Mouse (Mus musculus) Patski (cell line): ENCODE results near the gene Iqsec3. TPM values are rescaled to one million over a fixed set of nuclear protein-coding genes. Genes with fewer than 3 reads are reported as not detected.

Experiments
- ATAC-seq: fragments of 100-300 bp; one replicate; pipeline ENCODE4 v1.8.0; 2021
- CTCF ChIA-PET: fragments of 350-600 bp; sonication (Branson Sonifier 250); formaldehyde crosslinking; loops from one replicate; lab custom pipeline; 2022; ENCODE audit warnings: inconsistent platforms; lab: Charles Lee
- POLR2A ChIA-PET: fragments of 350-600 bp; sonication (Branson Sonifier 250); formaldehyde crosslinking; loops from one replicate; lab custom pipeline; 2022; ENCODE audit warnings: antibody characterized with exemption, inconsistent platforms; lab: Charles Lee
- DNase-seq: peaks from one replicate; pipeline ENCODE4 v3.0.0-alpha.2; 2011; ENCODE audit warnings: low read depth, low spot score
- H3K27me3 ChIP-seq: fragments of 371-371 bp; one replicate; pipeline ENCODE4 v1.5.1; 2021
- CTCF ChIP-seq: fragments of 100-300 bp; IDR thresholded peaks from one replicate; pipeline ENCODE4 v1.5.1; 2021
- in situ Hi-C: fragments of 300-500 bp; cut with MboI; formaldehyde crosslinking; loops from 3 replicates; pipeline ENCODE4 v1.11.1; 2018; ENCODE audit warnings: low pct_unique_long_range_greater_than_20kb, mixed read lengths
- polyA plus RNA-seq: library from polyadenylated mRNA; unstranded; gene quantifications from one replicate; pipeline ENCODE4 v1.2.3, GENCODE M21; 2021

Iqsec3 gene
- polyA plus RNA-seq, 1 experiment from 2014 or later = 0.03 TPM

- ChIA-PET CTCF (interaction anchor here (1.5 kb wide), 1 partner anchor 276 kb away, joined by 3 read pairs; no protein-coding TSS in a partner anchor), POLR2A (interaction anchor here (0.6 kb wide), 1 partner anchor 1118 kb away, joined by 7 read pairs; no protein-coding TSS in a partner anchor)
- ATAC-seq (no peak), DNase-seq (no peak)
- TF ChIP-seq CTCF = no peak
- H3K27me3 ChIP-seq = peaks cover 2% of the 10 kb centered on the region
- in situ Hi-C loops = no loop called here
These were observed 18.7 kb downstream of the Iqsec3 start for GRCm38 (mm10) chr6:121454549-121455494.

GRCm38 (mm10) chr6:121453776-121454175, 19.7 kb downstream of the Iqsec3 start:
- ChIA-PET POLR2A (no interaction called here), CTCF (no interaction called here)
- H3K27me3 ChIP-seq = peaks cover 3% of the 10 kb centered on the region
- TF ChIP-seq CTCF = no peak
- in situ Hi-C loops = no loop called here
- ATAC-seq (no peak), DNase-seq (no peak)

DNA sequence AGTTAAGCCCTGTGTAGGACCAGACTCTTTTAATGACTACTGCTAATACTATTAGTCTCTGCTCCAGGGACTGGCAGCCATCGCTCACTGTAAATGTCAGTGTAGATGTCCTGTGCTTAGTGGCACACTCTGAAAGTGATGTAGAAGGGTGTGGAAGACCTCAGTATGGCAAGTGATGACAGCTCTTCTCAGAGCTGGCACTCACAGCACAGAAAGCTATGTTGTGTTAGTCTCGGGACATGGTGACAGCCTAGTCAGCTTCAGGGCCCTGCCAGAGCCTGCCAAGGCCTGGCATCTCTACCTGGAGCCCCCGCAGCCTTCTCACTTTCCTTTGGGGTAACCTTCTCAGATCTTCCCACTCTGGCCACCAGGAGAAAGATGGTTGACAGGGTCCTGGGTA, 21.8 kb downstream of the Iqsec3 start:
- peaks cover 3% of the 10 kb centered on the region for H3K27me3 ChIP-seq
- no peak for TF ChIP-seq CTCF
- in situ Hi-C loops = no loop called here
- ATAC-seq (no peak), DNase-seq (no peak)
- CTCF ChIA-PET = interaction anchor here (1.0 kb wide), 1 partner anchor 147 kb away, joined by 3 read pairs; no protein-coding TSS in a partner anchor
- POLR2A ChIA-PET = no interaction called here

- ATAC-seq = no peak
- no peak for DNase-seq
- peaks cover 9% of the 10 kb centered on the region for H3K27me3 ChIP-seq
- ChIA-PET CTCF (no interaction called here), POLR2A (no interaction called here)
- in situ Hi-C loops = no loop called here
- TF ChIP-seq CTCF = no peak
These were observed 32.7 kb downstream of the Iqsec3 start for GRCm38 (mm10) chr6:121440696-121441220.

DNA sequence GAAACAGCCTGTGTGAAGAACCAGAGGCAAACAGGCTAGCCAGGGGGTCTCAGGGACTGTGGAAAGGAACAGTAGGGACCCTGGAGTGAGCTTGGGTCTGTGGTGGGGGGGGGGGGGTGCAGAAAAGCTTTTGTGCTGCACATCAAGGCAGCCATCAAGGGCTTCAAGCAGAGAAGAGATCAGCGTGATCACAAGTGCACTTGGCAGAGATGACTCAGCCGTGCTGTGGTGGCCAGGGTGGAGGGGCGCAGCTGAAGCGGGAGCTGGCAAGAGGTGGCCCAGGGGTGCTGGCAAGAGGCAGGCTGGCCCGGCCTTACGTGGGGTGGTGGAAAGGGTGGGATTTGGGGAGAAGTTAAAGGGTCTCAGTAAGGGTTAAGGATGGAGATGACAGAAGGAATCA, 48.6 kb downstream of the Iqsec3 start:
- POLR2A ChIA-PET = no interaction called here
- DNase-seq (no peak), ATAC-seq (no peak)
- CTCF ChIA-PET = no interaction called here
- in situ Hi-C loops = no loop called here
- no peak for TF ChIP-seq CTCF
- peaks cover 26% of the 10 kb centered on the region for H3K27me3 ChIP-seq

- H3K27me3 ChIP-seq = peaks cover 22% of the 10 kb centered on the region
- CTCF ChIA-PET = no interaction called here
- no peak for TF ChIP-seq CTCF
- DNase-seq (no peak), ATAC-seq (no peak)
- POLR2A ChIA-PET = no interaction called here
- in situ Hi-C loops = no loop called here
These were observed 49.1 kb downstream of the Iqsec3 start for GRCm38 (mm10) chr6:121424403-121424802.

GRCm38 (mm10) chr6:121412558-121413297, 60.8 kb downstream of the Iqsec3 start:
- CTCF ChIA-PET = interaction anchor here (1.1 kb wide), 1 partner anchor 13 kb away, joined by 3 read pairs; no protein-coding TSS in a partner anchor

GRCm38 (mm10) chr6:121407571-121408011, 65.9 kb downstream of the Iqsec3 start:
- no peak for ATAC-seq
- CTCF ChIA-PET = no interaction called here

More at GRCm38 (mm10) chr6:121412558-121413297, 60.8 kb downstream of the Iqsec3 start:
- ATAC-seq (no peak), DNase-seq (no peak)
- in situ Hi-C loops = no loop called here
- H3K27me3 ChIP-seq = peaks cover 14% of the 10 kb centered on the region
- POLR2A ChIA-PET = no interaction called here
- TF ChIP-seq CTCF = no peak

DNA sequence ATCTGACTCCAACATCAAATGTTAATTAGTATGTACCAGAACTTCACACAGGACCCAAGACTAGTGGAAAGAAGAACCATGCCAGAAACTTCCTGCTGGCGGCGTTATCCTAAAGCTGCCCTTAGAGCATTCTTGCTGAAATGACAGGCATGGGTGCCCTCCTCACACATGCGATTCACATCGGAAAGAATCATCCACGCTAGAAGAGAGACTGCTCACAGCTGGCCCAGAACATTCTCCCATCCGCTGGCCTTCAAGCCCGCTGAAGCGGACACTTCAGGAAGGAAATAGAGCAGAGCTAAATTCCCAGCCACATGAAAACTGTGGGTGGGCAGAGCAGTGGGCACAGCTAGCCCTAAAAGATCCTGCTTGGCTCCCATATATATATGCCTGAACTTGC, 68.2 kb downstream of the Iqsec3 start:
- no peak for DNase-seq
- CTCF ChIA-PET = interaction anchor here (1.0 kb wide), 1 partner anchor 29 kb away, joined by 3 read pairs; no protein-coding TSS in a partner anchor
- POLR2A ChIA-PET = no interaction called here
- no peaks in the 10 kb centered on the region for H3K27me3 ChIP-seq
- in situ Hi-C loops = no loop called here
- TF ChIP-seq CTCF = no peak
- no peak for ATAC-seq

More at GRCm38 (mm10) chr6:121407571-121408011, 65.9 kb downstream of the Iqsec3 start:
- POLR2A ChIA-PET = no interaction called here
- no peak for TF ChIP-seq CTCF
- peaks cover 3% of the 10 kb centered on the region for H3K27me3 ChIP-seq
- no peak for DNase-seq
- in situ Hi-C loops = no loop called here

- H3K27me3 ChIP-seq = no peaks in the 10 kb centered on the region
- ChIA-PET CTCF (no interaction called here), POLR2A (no interaction called here)
- ATAC-seq = no peak
- no peak for DNase-seq
- no peak for TF ChIP-seq CTCF
- in situ Hi-C loops = no loop called here
These were observed 70.7 kb downstream of the Iqsec3 start for GRCm38 (mm10) chr6:121402661-121403244.
